Comparison of ENCODE assay signal across 12 mouse cellular contexts in genomic region chr9:65848154-65848553, GRCm38 (mm10). TPM values are rescaled to one million over a fixed set of nuclear protein-coding genes. Genes with fewer than 3 reads are reported as not detected.
A peak's percentile ranks its signal among the peaks of the same experiment; 100 is the strongest.
DNase-seq lines count a peak whose midpoint lies in the region; ATAC-seq and TF ChIP-seq lines count a peak whose summit lies in the region.
"Had no signal": no experiment of that assay in that cellular context is flagged by ENCODE, and none has a peak within 500 bp of the region (broad histone marks: within the 10 kb centered on the region; RNA-seq: fewer than 3 reads in every experiment).

No protein-coding gene starts in this region.

- H3K4me1 ChIP-seq in hindbrain, postnatal 0 days (ENCODE audit: insufficient read depth, low read length) = peaks cover 5% of the 10 kb centered on the region; the same call in 1 of the 2 replicates
- no peaks in the 10 kb centered on the region for H3K4me1 ChIP-seq in hindbrain, embryonic 11.5 days (replicated peaks; ENCODE audit: control insufficient read depth, insufficient read depth, low read length)
- peaks cover 23% of the 10 kb centered on the region for H3K4me1 ChIP-seq in neural tube, embryonic 11.5 days (ENCODE audit: control insufficient read depth, insufficient read depth, low read length)
- H3K4me1 ChIP-seq in embryonic facial prominence, embryonic 15.5 days = 0 out of 2 replicates have a peak, but pooled peaks cover 8% of the 10 kb centered on the region

- no peaks in the 10 kb centered on the region for H3K27me3 ChIP-seq in hindbrain, postnatal 0 days (ENCODE audit: insufficient read depth, low read length)
- no peaks in the 10 kb centered on the region for H3K27me3 ChIP-seq in hindbrain, embryonic 11.5 days (ENCODE audit: control insufficient read depth, insufficient read depth, low read length)
- H3K27me3 ChIP-seq in neural tube, embryonic 11.5 days (ENCODE audit: control insufficient read depth, insufficient read depth, low read length) = no peaks in the 10 kb centered on the region
- no peaks in the 10 kb centered on the region for H3K27me3 ChIP-seq in embryonic facial prominence, embryonic 15.5 days
- H3K27me3 ChIP-seq: forebrain, embryonic 15.5 days; liver, embryonic 15.5 days had no signal

- no peak overlapping the region for H3K9ac ChIP-seq in hindbrain, postnatal 0 days (replicated peaks; ENCODE audit: low read length)
- no peak overlapping the region for H3K9ac ChIP-seq in hindbrain, embryonic 11.5 days (ENCODE audit: low read depth, low read length)
- no peak overlapping the region for H3K9ac ChIP-seq in neural tube, embryonic 11.5 days (ENCODE audit: low read length)
- no peak overlapping the region for H3K9ac ChIP-seq in embryonic facial prominence, embryonic 15.5 days
- H3K9ac ChIP-seq: forebrain, embryonic 15.5 days; liver, embryonic 15.5 days had no signal

- DNase-seq in hindbrain, postnatal 0 days (ENCODE audit: low spot score) = peak; percentile 14
- DNase-seq in hindbrain, embryonic 11.5 days (ENCODE audit: low spot score) = no peak
- peak; percentile 19 for DNase-seq in neural tube, embryonic 11.5 days (ENCODE audit: low spot score)
- DNase-seq in neural tube, embryonic 10.5 days (ENCODE audit: extremely low spot score, low spot score) = no peak
- DNase-seq in mesoderm, embryonic 11.5 days (ENCODE audit: low read depth, low spot score) = peak; percentile 25
- DNase-seq: cerebellum, postnatal 25 days; thymus, postnatal 4 days had no signal

- no peak overlapping the region for H3K4me3 ChIP-seq in hindbrain, postnatal 0 days (ENCODE audit: low read length)
- no peak overlapping the region for H3K4me3 ChIP-seq in hindbrain, embryonic 11.5 days (ENCODE audit: low read depth, low read length)
- H3K4me3 ChIP-seq in neural tube, embryonic 11.5 days (ENCODE audit: low read depth, low read length) = no peak overlapping the region
- no peak overlapping the region for H3K4me3 ChIP-seq in embryonic facial prominence, embryonic 15.5 days (replicated peaks)
- H3K4me3 ChIP-seq: forebrain, embryonic 15.5 days; liver, embryonic 15.5 days had no signal

- no peak for ATAC-seq in hindbrain, postnatal 0 days
- ATAC-seq in hindbrain, embryonic 11.5 days (ENCODE audit: low FRiP score) = no peak
- ATAC-seq in neural tube, embryonic 11.5 days (ENCODE audit: insufficient read depth, low FRiP score, low TSS enrichment) = no peak
- no peak for ATAC-seq in embryonic facial prominence, embryonic 15.5 days (ENCODE audit: insufficient number of reproducible peaks, low FRiP score, low TSS enrichment, low read depth)
- ATAC-seq in cerebellum, adult (ENCODE audit: insufficient number of reproducible peaks, low FRiP score, low TSS enrichment) = no peak
- no peak for ATAC-seq in CD4-positive, CD25-positive, alpha-beta regulatory T cell, adult 4 months
- ATAC-seq: forebrain, embryonic 15.5 days had no signal

- TF ChIP-seq CTCF in hindbrain, postnatal 0 days (IDR thresholded peaks at IDR 0.05; ENCODE audit: low read depth) = no peak

- no peak overlapping the region for H3K27ac ChIP-seq in hindbrain, postnatal 0 days
- H3K27ac ChIP-seq in hindbrain, embryonic 11.5 days (ENCODE audit: low read depth, low read length) = no peak overlapping the region
- no peak overlapping the region for H3K27ac ChIP-seq in neural tube, embryonic 11.5 days (ENCODE audit: low read depth, low read length)
- peak overlapping the region; percentile 45 for H3K27ac ChIP-seq in embryonic facial prominence, embryonic 15.5 days (replicated peaks)
- H3K27ac ChIP-seq: forebrain, embryonic 15.5 days; liver, embryonic 15.5 days had no signal

- H3K9me3 ChIP-seq in hindbrain, postnatal 0 days (ENCODE audit: low read length) = no peaks in the 10 kb centered on the region
- no peaks in the 10 kb centered on the region for H3K9me3 ChIP-seq in hindbrain, embryonic 11.5 days (ENCODE audit: control insufficient read depth, low read length)
- no peaks in the 10 kb centered on the region for H3K9me3 ChIP-seq in neural tube, embryonic 11.5 days (ENCODE audit: control insufficient read depth, low read length)
- no peaks in the 10 kb centered on the region for H3K9me3 ChIP-seq in embryonic facial prominence, embryonic 15.5 days (replicated peaks)
- H3K9me3 ChIP-seq: forebrain, embryonic 15.5 days; liver, embryonic 15.5 days had no signal

- peaks cover 10% of the 10 kb centered on the region for H3K36me3 ChIP-seq in hindbrain, postnatal 0 days (ENCODE audit: insufficient read depth, low read length)
- H3K36me3 ChIP-seq in hindbrain, embryonic 11.5 days (ENCODE audit: control insufficient read depth, insufficient read depth, low read length) = no peaks in the 10 kb centered on the region
- H3K36me3 ChIP-seq in neural tube, embryonic 11.5 days (ENCODE audit: control insufficient read depth, insufficient read depth, low read length) = no peaks in the 10 kb centered on the region
- peaks cover 12% of the 10 kb centered on the region for H3K36me3 ChIP-seq in embryonic facial prominence, embryonic 15.5 days
- H3K36me3 ChIP-seq: forebrain, embryonic 15.5 days had no signal

- H3K4me2 ChIP-seq in hindbrain, postnatal 0 days (ENCODE audit: low read depth, low read length) = no peak overlapping the region
- no peak overlapping the region for H3K4me2 ChIP-seq in hindbrain, embryonic 11.5 days (replicated peaks; ENCODE audit: low read depth, low read length)
- H3K4me2 ChIP-seq in neural tube, embryonic 11.5 days (ENCODE audit: low read depth) = no peak overlapping the region
- no peak overlapping the region for H3K4me2 ChIP-seq in embryonic facial prominence, embryonic 15.5 days (replicated peaks)
- H3K4me2 ChIP-seq: forebrain, embryonic 15.5 days; liver, embryonic 15.5 days had no signal

RNA-seq across cellular contexts. Expression of gene Zfp609, which starts 20.8 kb away (rescaled TPM):
- total RNA-seq in hindbrain, postnatal 0 days (2014; rRNA removed) = 8.9 and 10.2 TPM in 2 replicates
- 4.1 and 5.6 TPM in 2 replicates for polyA plus RNA-seq in hindbrain, postnatal 0 days (2015; fragmentation: Nextera tagmentation; extraction: Ambion mirVana)
- polyA plus RNA-seq in hindbrain, embryonic 11.5 days (2014; fragmentation: Nextera tagmentation; extraction: Ambion mirVana) = 9.2 and 12.5 TPM in 2 replicates
- 9.1 and 9.2 TPM in 2 replicates for polyA plus RNA-seq in neural tube, embryonic 11.5 days (2014; fragmentation: Nextera tagmentation; extraction: Ambion mirVana)
- 7.9 and 8.5 TPM in 2 replicates for polyA plus RNA-seq in embryonic facial prominence, embryonic 15.5 days (2015; fragmentation: Nextera tagmentation; extraction: Ambion mirVana)
- polyA plus RNA-seq in CD4-positive, CD25-positive, alpha-beta regulatory T cell, adult 4 months (2017; shearing (Covaris generic)) = 1 to 10 TPM; 2.7 TPM

RNA-seq across cellular contexts. Expression of gene Pclaf, which starts 41.9 kb away (rescaled TPM):
- 14.0 and 15.6 TPM in 2 replicates for total RNA-seq in hindbrain, postnatal 0 days (2014; rRNA removed)
- polyA plus RNA-seq in hindbrain, postnatal 0 days (2015; fragmentation: Nextera tagmentation; extraction: Ambion mirVana) = 29.8 and 35.8 TPM in 2 replicates
- polyA plus RNA-seq in hindbrain, embryonic 11.5 days (2014; fragmentation: Nextera tagmentation; extraction: Ambion mirVana) = 176 and 188 TPM in 2 replicates
- 203 and 215 TPM in 2 replicates for polyA plus RNA-seq in neural tube, embryonic 11.5 days (2014; fragmentation: Nextera tagmentation; extraction: Ambion mirVana)
- 135 and 145 TPM in 2 replicates for polyA plus RNA-seq in embryonic facial prominence, embryonic 15.5 days (2015; fragmentation: Nextera tagmentation; extraction: Ambion mirVana)
- 10 to 100 TPM; 16.4 to 27.2 TPM for polyA plus RNA-seq in CD4-positive, CD25-positive, alpha-beta regulatory T cell, adult 4 months (2017; shearing (Covaris generic))

Comparison
In these comparisons a context has a peak if more than half of its experiments do, and no peak if none do; other contexts are left out.
1. DNase-seq: peak in hindbrain, postnatal 0 days (single experiment), neural tube, embryonic 11.5 days (single experiment) and mesoderm, embryonic 11.5 days (single experiment); none in hindbrain, embryonic 11.5 days (single experiment) and neural tube, embryonic 10.5 days (single experiment).